Mouse (Mus musculus) lung, postnatal 36 days (tissue): Measurements from ENCODE around the gene Med26.

ENCODE experiments used
- DNase-seq: peaks from one replicate; pipeline ENCODE4 v3.0.0; 2022; ENCODE audit warnings: mixed read lengths

Med26 gene

GRCm38 (mm10) chr8:72547122-72547801 is 808 bp downstream of the Med26 start:
- no peak for DNase-seq

GRCm38 (mm10) chr8:72539234-72539633 is 8.8 kb downstream of the Med26 start:
- no peak for DNase-seq

GRCm38 (mm10) chr8:72534888-72535287 is 13.2 kb downstream of the Med26 start:
- no peak for DNase-seq

- no peak for DNase-seq
Observed at GRCm38 (mm10) chr8:72532103-72532502, 16.0 kb downstream of the Med26 start.

GRCm38 (mm10) chr8:72521888-72522287 is 26.2 kb downstream of the Med26 start:
- DNase-seq: no peak

GRCm38 (mm10) chr8:72517421-72517988 is 30.6 kb downstream of the Med26 start:
- DNase-seq: no peak

GRCm38 (mm10) chr8:72513158-72513557 is 34.9 kb downstream of the Med26 start:
- no peak for DNase-seq

- DNase-seq: no peak
Observed at GRCm38 (mm10) chr8:72512648-72513047, 35.4 kb downstream of the Med26 start.

GRCm38 (mm10) chr8:72507505-72507904 is 40.6 kb downstream of the Med26 start:
- no peak for DNase-seq

- DNase-seq: no peak
Observed at GRCm38 (mm10) chr8:72504637-72505314, 43.3 kb downstream of the Med26 start.

- DNase-seq: no peak
Observed at GRCm38 (mm10) chr8:72504137-72504536, 43.9 kb downstream of the Med26 start.

GRCm38 (mm10) chr8:72500521-72500931 is 47.5 kb downstream of the Med26 start:
- DNase-seq: no peak

- DNase-seq: no peak
Observed at GRCm38 (mm10) chr8:72499521-72500284, 48.4 kb downstream of the Med26 start.

GRCm38 (mm10) chr8:72498527-72498926 is 49.5 kb downstream of the Med26 start:
- DNase-seq: no peak

- DNase-seq: no peak
Observed at GRCm38 (mm10) chr8:72497911-72498310, 50.2 kb downstream of the Med26 start.

- no peak for DNase-seq
Observed at GRCm38 (mm10) chr8:72496217-72496616, 51.9 kb downstream of the Med26 start.

- no peak for DNase-seq
Observed at GRCm38 (mm10) chr8:72495411-72496111, 52.5 kb downstream of the Med26 start.

- DNase-seq: no peak
Observed at GRCm38 (mm10) chr8:72493381-72493780, 54.7 kb downstream of the Med26 start.

- peak; percentile 99 for DNase-seq
Observed at GRCm38 (mm10) chr8:72492622-72493081, 55.4 kb downstream of the Med26 start.

- DNase-seq: peak; percentile 33
Observed at GRCm38 (mm10) chr8:72491680-72492621, 56.1 kb downstream of the Med26 start, which contains the start of gene Slc35e1. Gene Slc35e1 (minus strand): TSS chr8:72492614.

GRCm38 (mm10) chr8:72491017-72491416 is 57.1 kb downstream of the Med26 start:
- DNase-seq: no peak
